Mouse (Mus musculus) left cerebral cortex, adult 8-10 months (tissue): ENCODE measurements around the gene Tat. TPM values are rescaled to one million over a fixed set of nuclear protein-coding genes. Genes with fewer than 3 reads are reported as not detected.
"Not testable (repeated sequence)": the region's sequence is repeated elsewhere in the genome, so short reads cannot be mapped to it uniquely, and the experiment has no call there.

ENCODE experiments used
- DNase-seq, 2 experiments: peaks; one replicate each; pipeline ENCODE4 v3.0.0; 2022; ENCODE audit warnings: low spot score in 2 of 2
- total RNA-seq, 4 experiments: library from RNA; stranded (reverse); gene quantifications; 2 replicates each; pipeline ENCODE4 v1.2.4; 2022

The Tat gene
- total RNA-seq, 4 experiments from 2014 or later, result not detected

DNA sequence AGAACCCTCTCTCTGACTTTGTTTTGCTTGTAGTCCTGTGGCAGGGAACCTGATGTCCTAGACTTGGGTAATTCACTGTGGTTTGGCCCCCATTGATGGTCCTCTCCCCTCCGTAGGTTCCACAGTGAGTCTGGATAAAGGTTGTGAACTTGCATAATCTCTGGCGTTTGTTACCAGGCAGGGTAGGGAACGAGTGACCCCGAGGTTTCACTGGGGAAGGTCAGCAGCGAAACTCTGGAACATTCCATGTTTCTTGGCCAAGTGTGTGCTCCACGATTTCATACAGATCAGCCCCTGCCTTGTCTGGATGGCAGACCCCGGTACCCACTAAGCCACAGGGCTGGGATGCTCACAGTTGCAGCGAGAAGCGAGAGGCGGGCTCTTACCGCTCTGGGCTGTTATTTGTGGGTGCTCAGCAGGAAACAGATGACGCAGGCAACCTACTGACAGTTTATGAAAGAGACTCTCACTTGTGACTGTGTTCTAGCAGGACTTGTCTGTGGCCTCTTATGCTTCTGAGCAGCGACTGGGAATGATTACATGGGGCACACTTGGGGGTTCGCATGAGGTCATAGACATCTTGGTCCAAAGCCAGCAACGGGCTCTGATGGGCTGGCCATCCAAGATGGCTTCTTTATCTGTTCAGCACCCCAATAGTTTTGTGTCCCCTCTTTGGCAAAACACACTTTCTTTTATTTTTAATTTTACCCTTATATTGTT lies 7.7 kb upstream of the Tat start:
- DNase-seq, result no peak

DNA sequence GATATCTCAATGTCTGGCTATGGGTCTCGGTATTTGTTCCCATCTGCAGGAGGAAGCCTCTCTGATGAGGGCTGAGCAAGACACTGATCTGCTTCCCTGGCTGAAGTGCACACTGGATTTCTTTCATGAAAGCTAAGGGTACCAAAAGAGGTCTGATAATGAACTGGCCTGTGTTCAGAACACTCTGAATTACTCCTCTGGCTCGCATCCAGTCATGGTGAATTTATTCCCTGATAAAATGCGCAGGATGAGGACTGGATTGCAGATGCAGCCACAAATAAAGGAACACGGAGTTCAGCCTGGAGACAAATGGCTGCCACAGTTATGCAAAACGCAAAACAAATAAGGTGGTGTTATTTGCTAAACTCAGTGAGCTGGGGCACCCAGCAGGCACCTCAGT lies 6.3 kb upstream of the Tat start:
- DNase-seq, result no peak

DNA sequence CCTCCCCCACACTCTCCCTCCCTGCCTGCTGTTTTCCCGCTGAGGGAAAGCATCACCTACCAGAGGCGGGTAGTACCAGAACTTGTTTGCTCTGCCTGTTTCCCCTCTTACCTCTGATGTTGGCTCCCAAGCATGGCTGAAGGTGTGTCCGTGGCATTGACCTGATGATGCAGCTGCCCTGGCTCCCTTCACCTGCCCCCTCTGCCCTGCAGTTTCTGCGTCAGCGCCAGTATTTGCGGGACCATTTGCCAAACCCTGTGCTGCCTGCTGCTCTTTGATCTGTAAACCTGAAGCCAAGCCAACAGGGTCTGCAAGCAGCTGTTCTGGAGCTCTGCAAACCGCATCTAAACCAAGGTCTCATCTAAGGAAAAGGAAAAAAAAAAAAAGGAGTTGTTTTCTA lies 3.9 kb upstream of the Tat start:
- no peak for DNase-seq

DNA sequence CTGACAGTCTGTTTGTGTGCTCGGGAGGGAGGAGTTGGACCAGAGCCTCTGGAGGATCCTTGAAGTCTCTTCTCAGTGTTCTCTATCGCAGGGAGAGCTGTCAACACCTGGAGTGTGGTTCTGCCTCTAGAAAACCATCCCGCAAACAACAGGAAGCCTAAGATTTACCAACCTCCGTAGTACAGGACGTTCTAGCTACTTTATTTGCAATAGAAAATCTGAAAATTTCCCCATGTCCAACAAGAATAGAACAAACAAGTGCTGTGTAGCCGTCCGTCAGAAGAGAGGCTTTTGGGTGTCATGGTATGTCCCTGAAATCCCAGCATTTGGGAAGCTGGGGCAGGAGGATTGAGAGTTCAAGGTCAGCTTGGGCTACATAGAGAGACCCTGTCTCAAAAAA lies 2.5 kb upstream of the Tat start:
- no peak for DNase-seq

DNA sequence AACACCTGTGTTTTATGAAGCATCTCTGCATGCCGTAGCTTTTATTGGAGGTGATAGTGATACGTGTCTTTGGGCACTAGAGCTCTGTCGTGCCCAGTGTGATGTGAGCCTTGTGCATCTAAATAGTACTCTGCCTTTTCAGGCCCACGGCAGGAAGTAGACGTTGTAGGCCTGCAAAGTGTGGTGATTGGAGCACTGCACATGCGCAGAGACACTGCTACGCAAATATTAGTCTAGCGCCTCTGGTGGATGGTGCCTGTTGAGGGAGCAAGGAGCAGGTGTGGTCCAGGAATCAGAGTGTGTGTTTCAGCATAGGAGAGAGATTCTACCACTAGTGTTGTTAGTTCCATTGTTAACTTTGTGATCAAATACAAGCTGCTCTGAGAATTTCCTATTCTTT lies 1.1 kb upstream of the Tat start:
- DNase-seq, result no peak

DNA sequence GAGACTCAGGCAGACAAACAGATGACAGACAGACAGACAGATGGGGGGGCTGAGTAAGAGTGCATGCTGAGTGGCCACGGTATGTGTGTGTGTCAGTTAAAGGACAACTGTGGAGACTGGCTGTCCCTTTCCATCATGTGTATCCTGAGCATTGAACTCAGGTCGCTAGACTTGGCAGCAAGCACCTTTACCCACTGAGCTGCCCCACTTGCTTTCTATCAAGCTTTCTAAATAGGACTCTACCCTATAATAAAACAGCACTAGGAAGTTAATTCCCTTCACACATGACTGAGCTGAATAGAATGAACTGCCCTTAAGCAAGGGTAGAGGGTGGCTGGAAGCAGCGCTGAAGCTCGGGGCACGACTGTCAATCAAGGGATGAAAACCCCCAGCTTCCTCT lies 1.9 kb downstream of the Tat start:
- no peak for DNase-seq

DNA sequence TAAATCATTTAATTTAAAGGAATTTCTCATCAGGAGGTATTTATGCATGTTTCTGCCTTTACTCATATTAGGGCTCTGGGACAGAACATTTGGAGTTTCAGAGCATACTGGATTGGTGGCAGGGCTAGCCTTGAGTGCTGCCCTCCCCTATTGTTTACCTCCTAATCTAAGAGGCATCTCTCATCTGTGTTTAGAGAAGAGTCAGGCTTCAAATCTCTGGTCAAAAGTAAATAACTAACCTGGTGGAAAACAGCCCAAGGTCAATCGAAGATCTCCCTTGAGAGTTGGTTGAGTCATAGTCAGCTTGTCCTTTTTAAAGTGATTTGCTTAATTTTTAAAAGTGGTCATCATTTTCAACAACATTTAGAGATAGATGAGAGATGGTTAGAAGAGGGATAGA lies 2.7 kb downstream of the Tat start:
- no peak for DNase-seq

DNA sequence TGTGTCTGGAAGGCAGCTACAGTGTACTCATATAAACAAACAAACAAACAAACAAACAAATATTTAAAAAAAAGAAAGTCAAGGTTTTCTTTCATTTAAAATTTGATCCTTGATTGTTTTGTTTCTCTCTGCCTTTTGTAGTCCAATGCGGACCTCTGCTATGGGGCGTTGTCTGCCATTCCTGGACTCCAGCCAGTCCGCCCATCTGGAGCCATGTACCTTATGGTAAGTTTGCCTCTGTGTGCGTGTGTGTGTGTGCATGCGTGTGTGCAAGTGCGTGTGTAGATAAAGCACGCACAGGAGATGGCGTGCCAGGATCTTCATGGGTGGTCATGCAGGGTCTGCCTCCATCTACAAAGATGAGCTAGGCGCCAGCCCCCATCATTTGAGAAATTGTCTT lies 7.1 kb downstream of the Tat start:
- no peak for DNase-seq

DNA sequence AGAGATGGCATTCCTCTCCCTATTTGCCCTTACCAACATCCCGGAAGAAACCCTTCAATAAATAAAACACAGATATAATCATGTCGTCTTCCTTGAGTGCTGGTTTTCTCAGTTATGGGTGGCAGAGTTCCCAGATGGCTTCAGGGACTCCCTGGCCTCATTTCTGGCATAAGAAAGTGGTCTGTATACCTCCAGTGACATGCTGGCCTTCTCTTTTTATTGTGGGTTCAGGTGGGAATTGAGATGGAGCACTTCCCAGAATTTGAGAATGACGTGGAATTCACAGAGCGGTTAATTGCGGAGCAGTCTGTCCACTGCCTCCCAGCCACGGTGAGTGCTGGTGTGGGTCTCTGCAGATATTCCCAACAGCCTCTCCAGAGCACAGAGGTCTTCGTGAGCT lies 7.8 kb downstream of the Tat start:
- no peak for DNase-seq

DNA sequence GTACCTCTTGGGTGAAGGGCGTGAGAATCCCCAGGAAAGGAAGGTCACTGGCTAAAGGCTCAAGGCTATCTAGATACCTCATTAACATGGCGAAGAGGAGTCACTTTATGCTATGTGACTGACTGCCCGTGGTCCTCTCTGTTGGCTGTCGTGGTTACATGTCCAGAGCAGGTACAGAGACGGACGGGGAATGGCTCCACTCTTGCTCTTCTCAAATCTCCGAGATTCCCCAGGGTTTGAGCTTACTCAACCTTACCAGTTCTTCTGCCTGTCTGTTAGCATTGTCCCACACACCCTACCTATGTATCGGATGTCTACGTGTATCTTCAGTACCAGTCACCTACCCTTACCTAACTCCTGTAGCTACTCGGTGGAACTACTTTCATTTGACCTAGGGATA lies 9.7 kb downstream of the Tat start:
- no peak for DNase-seq

DNA sequence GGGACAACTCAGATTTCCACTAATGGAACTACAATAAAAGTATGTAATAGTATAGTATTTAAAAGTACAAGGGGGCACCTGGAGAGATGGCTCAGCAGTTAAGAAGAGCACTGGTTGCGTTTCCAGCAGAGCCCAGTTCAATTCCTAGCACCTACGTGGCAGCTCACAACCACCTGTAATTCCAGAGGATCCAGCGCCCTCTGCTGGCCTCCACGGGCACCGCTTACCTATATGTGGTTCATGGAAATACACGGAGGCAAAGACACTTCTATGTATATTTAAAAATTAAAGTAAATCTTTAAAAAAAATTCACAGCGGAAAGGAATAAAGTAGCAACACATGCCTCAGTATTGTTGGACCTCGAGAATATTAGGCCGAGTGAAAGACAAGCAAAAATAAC lies 12.7 kb downstream of the Tat start:
- no peak for DNase-seq

DNA sequence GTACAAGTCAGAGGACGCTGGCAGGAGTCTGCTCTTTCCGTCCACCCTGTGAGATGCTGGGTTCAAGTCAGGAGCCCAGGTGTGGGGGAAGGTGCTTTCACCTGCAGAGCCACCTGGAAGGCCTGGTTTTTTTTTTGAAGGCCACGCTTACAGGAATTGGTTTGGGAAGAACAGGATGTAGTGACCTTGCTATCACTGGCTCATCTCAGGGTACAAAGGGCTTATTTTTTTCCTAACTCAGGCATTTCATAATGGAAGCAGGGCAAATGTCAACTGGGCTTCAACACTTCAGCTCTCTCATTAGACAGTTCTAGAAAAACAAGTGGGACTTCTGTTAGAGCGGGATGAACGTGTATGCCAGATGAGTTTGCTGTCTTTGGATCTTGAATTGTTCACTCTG lies 14.1 kb downstream of the Tat start:
- DNase-seq, result no peak

DNA sequence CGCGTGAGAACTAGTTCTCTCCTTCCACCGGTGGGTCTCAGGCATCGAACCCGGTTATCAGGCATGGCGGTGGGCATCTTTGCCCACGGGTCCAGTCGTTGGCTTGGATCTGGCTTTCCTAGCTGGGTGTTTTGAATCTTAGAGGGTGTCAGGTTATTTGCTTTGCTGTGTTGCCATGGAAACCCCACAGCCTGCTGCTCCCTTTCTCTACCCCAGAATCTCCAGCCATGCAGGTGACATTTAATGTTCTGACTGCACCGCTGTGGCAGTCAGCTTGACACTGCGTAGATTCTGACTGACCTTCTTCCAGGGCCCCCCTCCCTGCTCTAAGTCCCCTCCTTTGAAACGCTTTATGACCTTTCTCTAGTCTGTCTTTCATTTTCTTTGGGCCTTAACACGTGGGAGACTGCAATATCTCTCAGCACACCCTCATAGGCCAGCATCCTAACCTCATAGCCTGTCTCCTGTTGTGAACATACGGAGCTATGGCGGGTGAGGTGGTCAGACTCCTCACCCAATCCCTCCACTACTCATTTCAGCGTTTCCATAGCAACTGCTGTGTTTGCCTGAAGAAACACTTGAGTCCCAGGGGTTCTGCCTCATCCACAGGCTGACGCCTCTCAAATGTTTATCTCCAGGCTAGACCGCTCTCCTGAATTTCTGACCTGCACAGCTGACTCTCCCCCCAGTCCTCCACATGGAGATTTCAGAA lies 16.2 kb downstream of the Tat start:
- DNase-seq, result peak in 1 of 2 experiments; percentile 19

DNA sequence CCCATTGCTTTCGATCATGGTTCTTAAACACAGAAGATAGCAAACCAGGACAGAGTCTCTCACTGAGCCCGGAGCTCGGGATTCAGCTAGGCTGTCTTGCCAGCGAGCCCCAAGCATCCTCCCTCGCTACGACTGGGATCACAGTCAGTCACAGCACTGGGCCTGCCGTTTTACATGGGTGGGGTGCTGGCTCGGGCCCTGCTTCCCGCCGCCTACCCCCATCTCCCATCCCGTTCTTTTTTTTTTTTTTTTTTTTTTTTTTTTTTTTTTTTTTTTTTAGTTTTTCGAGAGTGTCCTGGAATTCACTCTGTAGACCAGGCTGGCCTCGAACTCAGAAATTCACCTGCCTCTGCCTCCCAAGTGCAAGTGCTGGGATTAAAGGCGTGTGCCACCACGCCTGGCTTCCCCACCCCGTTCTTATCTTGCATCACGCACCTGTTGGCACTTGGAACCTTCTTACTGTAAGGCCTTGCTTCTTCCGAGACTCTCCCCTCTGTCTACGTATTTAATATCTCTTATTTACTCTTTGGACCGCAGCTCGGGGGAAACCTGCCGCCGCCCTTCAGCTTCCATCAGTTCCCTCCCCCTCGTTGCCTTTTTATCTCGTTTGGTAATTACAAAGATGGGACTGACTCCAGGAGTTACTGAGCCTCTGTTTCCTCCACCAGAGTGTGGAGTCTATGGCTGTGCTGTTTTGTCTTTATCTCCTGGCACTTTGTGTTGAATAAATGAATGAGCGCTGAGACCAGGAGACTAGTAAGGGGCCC lies 18.2 kb downstream of the Tat start:
- no peak for DNase-seq

DNA sequence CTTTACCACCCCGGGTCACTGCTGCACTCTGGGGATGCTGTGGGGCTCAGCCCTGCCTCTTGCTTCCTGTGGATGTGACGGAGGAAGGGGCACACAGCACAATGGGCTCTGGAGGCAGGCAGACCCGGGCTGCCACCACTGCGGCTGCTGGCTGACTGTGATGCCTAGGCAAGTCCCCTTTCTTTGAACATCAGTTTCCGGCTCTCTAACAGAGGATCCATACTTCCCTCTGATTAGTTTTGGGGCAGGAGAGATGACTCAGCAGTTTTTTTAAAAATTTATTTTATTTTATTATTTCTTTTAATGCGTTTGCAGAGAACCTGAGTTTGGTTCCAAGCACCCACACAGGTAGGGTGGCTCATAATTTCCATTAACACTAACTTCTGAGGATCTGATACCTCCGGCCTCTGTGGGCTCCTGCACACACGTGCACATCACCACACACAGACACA lies 18.8 kb downstream of the Tat start:
- DNase-seq, result no peak

DNA sequence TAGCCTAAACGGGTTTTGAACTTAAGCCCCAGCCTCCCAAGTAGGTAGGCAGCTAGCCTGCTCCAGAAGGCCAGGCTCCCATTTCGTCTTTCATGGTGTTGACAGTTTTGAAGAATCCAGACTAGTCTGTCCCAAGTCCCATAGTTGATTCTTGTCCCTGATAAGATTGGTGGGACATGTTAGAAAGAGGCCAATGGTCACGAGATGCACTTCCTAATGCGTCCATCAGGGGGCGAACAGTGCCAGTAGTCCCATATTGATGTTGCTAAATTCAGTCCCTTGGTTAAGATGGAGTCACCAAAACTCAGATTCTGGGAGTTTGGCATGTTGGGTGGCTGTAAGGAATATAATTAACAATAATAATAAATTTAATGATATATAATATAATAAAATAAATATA lies 20.6 kb downstream of the Tat start:
- peak in 1 of 2 experiments; percentile 16 for DNase-seq

DNA sequence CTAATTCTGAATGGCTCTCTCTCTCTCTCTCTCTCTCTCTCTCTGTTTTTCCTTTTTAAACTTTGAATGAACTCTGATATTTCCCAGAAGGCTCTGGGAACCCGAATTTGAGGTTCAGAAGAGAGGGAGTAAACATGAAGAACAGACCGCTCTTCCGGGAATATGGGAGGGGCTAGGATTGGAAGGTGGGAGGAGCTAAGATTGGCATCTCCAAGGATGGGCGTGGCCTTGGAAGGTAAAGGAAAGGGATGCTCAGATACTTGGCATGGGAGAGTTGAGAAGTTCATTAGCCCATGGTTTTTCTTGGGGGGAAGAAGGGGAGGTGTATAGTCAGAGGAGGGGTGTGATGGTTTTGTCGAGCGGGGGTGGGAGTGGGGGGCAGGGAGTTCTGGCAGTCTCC lies 31.8 kb downstream of the Tat start:
- no peak for DNase-seq

DNA sequence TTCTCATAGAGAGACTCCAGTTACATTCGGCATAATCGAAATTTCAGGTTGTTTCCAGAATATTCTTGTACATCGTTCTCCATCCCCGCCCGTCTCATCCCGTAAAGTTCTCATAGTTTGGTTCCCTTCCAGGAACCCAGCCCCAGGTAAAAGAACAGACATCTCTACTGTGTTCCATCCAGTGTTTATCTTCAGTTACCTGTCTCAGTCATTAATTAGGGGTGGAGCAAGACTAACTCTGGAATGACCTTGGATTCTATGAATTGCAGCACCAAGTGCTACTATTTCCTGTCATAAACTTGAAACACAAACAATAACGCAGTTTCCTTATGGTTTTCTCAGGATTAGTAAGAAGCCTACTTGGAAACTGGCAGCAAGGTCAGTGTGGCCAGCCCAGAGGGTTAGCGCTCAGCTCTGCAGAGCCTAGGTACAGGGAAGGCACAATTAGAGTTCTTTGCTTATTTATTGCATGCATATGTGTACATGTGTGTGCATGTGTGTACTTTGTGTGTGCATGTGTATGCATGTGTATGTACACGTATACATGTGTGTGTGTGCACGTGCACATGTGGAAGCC lies 32.6 kb downstream of the Tat start:
- DNase-seq, result no peak

DNA sequence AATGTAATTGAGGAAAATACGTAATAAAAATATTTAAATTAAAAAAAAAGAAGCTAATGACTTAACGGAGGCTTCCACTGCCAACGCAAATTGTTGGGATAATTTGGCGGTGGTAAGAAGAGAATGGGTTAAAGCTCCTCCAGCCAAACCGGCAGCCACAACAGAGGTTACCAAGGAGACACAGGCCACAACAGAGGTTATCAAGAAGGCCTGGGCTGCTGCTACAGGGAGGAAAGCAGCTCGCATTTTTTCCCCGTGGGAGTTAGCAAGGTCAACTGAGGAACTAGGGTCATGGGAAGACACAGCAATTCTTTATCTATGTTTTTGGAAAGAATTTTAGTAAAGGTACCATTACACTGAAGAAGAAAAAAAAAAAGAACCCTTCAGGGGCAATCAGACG lies 43.5 kb downstream of the Tat start:
- DNase-seq, result not testable (repeated sequence)

DNA sequence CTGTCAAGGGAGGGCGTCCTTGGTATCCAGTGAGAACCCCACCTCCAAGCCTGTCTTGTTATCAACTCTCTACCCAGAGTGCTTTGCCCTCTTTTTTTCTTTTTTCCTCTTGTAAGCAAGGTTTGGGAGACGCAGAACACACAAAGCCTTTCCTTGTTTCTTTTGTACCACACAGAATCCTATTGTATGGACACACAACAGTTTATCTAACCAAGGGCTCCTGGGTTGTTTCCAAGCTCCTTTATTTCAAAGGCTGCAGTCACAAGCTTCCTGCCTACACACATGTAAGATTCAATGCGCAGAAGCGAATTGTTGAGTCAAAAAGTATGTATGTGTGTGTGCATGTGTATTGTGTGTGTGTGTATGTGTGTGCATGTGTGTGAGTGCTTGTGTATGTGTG lies 44.1 kb downstream of the Tat start:
- no peak for DNase-seq

DNA sequence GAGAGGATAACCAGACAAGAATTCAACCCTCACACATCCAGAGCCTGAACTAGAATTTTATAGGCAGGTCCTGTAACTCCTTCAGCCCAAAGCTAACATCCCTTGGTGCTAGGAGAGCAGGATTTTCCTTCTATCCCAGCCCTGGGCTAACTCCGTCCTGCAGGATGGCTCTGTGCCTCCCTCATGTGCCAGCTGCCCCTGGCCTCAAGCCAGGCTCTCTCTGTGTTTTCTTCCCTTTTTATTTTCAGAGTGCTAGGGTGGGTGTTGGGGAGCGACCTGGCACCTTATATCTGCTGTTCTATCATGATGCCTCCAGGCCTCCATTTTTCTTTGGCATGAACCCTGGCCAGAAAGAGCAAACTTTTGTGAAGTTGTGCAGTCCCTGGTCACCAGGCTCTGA lies 45.9 kb downstream of the Tat start:
- no peak for DNase-seq

DNA sequence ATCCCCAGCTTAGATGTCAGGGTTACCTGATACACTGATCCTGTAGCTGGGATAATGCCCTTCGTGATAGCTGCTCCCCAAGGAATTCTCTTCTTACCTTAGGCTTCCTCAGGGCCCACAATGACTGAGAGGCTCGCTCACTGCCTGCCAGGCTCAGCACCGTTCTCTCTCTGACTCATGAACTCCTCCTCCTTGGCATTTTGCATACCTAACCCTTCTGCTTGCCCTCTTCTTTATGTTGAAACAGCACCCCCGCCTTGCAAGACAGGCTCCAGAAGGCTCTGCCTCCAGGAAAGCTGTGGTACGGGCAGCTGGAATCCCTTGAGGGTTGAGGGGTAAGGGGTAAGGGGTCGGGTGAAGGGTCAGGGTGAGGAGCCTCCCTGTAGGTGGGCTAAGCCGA lies 49.0 kb downstream of the Tat start:
- no peak for DNase-seq
